Mouse (Mus musculus) midbrain, embryonic 12.5 days (tissue): ENCODE data around the gene Btrc. TPM values are rescaled to one million over a fixed set of nuclear protein-coding genes. Genes with fewer than 3 reads are reported as not detected.
"Not testable (repeated sequence)": the region's sequence is repeated elsewhere in the genome, so short reads cannot be mapped to it uniquely, and the experiment has no call there.

Experiments
- ATAC-seq: fragments of 200-750 bp; cut with Nextera tagmentation; 2 replicates; pipeline ENCODE4 v1.8.0; 2017; ENCODE audit warnings: low read depth, moderate TSS enrichment, moderate library complexity; ENCODE audit not compliant: low FRiP score
- H3K27ac ChIP-seq: fragments of 300-500 bp; sonication (generic); replicated peaks from 2 replicates; pipeline ENCODE4 v1.5.1; 2016; ENCODE audit warnings: mild to moderate bottlenecking
- H3K27me3 ChIP-seq: fragments of 300-500 bp; sonication (generic); 2 replicates; pipeline ENCODE4 v1.6.1; 2016; ENCODE audit warnings: mild to moderate bottlenecking
- H3K36me3 ChIP-seq: fragments of 300-500 bp; sonication (generic); 2 replicates; pipeline ENCODE4 v1.6.1; 2016
- H3K4me1 ChIP-seq: fragments of 300-500 bp; sonication (generic); 2 replicates; pipeline ENCODE4 v1.6.1; 2016
- H3K4me2 ChIP-seq: fragments of 300-500 bp; sonication (generic); replicated peaks from 2 replicates; pipeline ENCODE4 v1.6.1; 2016; ENCODE audit warnings: mild to moderate bottlenecking, moderate library complexity
- H3K4me3 ChIP-seq: fragments of 300-500 bp; sonication (generic); 2 replicates; pipeline ENCODE4 v1.5.1; 2016; ENCODE audit warnings: mild to moderate bottlenecking
- H3K9ac ChIP-seq: fragments of 300-500 bp; sonication (generic); replicated peaks from 2 replicates; pipeline ENCODE4 v1.6.1; 2016; ENCODE audit warnings: mild to moderate bottlenecking, moderate library complexity
- H3K9me3 ChIP-seq: fragments of 300-500 bp; sonication (generic); 2 replicates; pipeline ENCODE4 v1.6.1; 2016; ENCODE audit warnings: mild to moderate bottlenecking
- WGBS: fragments of 180-500 bp; shearing (Covaris S2); methylation state at CpG from one replicate; pipeline ENCODE4 v1.1.7; 2016; 5-methylcytosine and 5-hydroxymethylcytosine counted together
- polyA plus RNA-seq: library from polyadenylated mRNA; unstranded; fragments of >200 nt; fragmentation: Nextera tagmentation; extraction: Ambion mirVana; gene quantifications from 2 replicates; pipeline ENCODE4 v1.2.1, GENCODE M21; 2016

Btrc gene
- polyA plus RNA-seq, 1 experiment from 2014 or later = 56.5 TPM

GRCm38 (mm10) chr19:45540657-45541408 is 177.3 kb downstream of the Btrc start:
- H3K36me3 ChIP-seq = no peaks in the 10 kb centered on the region
- H3K4me3 ChIP-seq = peak overlapping the region; percentile 40
- peaks cover 96% of the 10 kb centered on the region for H3K27me3 ChIP-seq
- H3K4me1 ChIP-seq = peaks cover 27% of the 10 kb centered on the region
- ATAC-seq = no peak
- H3K9me3 ChIP-seq = no peaks in the 10 kb centered on the region
- peak overlapping the region; percentile 63 for H3K4me2 ChIP-seq
- H3K9ac ChIP-seq = peak overlapping the region; percentile 54
- no peak overlapping the region for H3K27ac ChIP-seq
- WGBS = 28% methylated on average over 8 of the region's 8 CpGs

- under 1% methylated on average over 56 of the region's 58 CpGs for WGBS
- ATAC-seq = peak; percentile 48; the same call in 1 of the 2 replicates
- H3K4me1 ChIP-seq = peaks cover 27% of the 10 kb centered on the region
- peak overlapping the region; percentile 54 for H3K9ac ChIP-seq
- no peaks in the 10 kb centered on the region for H3K9me3 ChIP-seq
- H3K27me3 ChIP-seq = peaks cover 96% of the 10 kb centered on the region
- peak overlapping the region; percentile 40 for H3K4me3 ChIP-seq
- H3K36me3 ChIP-seq = no peaks in the 10 kb centered on the region
- peak overlapping the region; percentile 63 for H3K4me2 ChIP-seq
- peak overlapping the region; percentile 15; the same call in 1 of the 2 replicates for H3K27ac ChIP-seq
Measured at GRCm38 (mm10) chr19:45541409-45542041, 178.0 kb downstream of the Btrc start.

GRCm38 (mm10) chr19:45542061-45542460 is 178.5 kb downstream of the Btrc start:
- WGBS = 13% methylated on average over 3 of the region's 3 CpGs
- peaks cover 27% of the 10 kb centered on the region for H3K4me1 ChIP-seq

GRCm38 (mm10) chr19:45544152-45544924 is 180.8 kb downstream of the Btrc start:
- H3K4me2 ChIP-seq = peak overlapping the region; percentile 57
- peak overlapping the region; percentile 34; the same call in 1 of the 2 replicates for H3K9ac ChIP-seq
- no peaks in the 10 kb centered on the region for H3K9me3 ChIP-seq
- under 1% methylated on average over 14 of the region's 26 CpGs for WGBS
- peak overlapping the region; percentile 34 for H3K4me3 ChIP-seq
- peaks cover 99% of the 10 kb centered on the region for H3K27me3 ChIP-seq
- H3K4me1 ChIP-seq = peaks cover 33% of the 10 kb centered on the region
- no peak overlapping the region for H3K27ac ChIP-seq
- no peaks in the 10 kb centered on the region for H3K36me3 ChIP-seq
- no peak for ATAC-seq

More at GRCm38 (mm10) chr19:45542061-45542460, 178.5 kb downstream of the Btrc start:
- H3K27ac ChIP-seq = peak overlapping the region; percentile 15; the same call in 1 of the 2 replicates
- H3K4me3 ChIP-seq = peak overlapping the region; percentile 40
- no peak overlapping the region for H3K9ac ChIP-seq
- H3K9me3 ChIP-seq = no peaks in the 10 kb centered on the region
- H3K27me3 ChIP-seq = peaks cover 99% of the 10 kb centered on the region
- no peaks in the 10 kb centered on the region for H3K36me3 ChIP-seq
- ATAC-seq = no peak
- H3K4me2 ChIP-seq = peak overlapping the region; percentile 63

GRCm38 (mm10) chr19:45544925-45545321 is 181.4 kb downstream of the Btrc start:
- WGBS = under 1% methylated on average over 30 of the region's 30 CpGs
- ATAC-seq = peak; percentile 79
- H3K27me3 ChIP-seq = peaks cover 99% of the 10 kb centered on the region
- H3K27ac ChIP-seq = no peak overlapping the region
- H3K36me3 ChIP-seq = no peaks in the 10 kb centered on the region
- H3K4me2 ChIP-seq = peak overlapping the region; percentile 57
- H3K9ac ChIP-seq = peak overlapping the region; percentile 34; the same call in 1 of the 2 replicates
- H3K4me3 ChIP-seq = peak overlapping the region; percentile 34
- peaks cover 36% of the 10 kb centered on the region for H3K4me1 ChIP-seq
- no peaks in the 10 kb centered on the region for H3K9me3 ChIP-seq

- peaks cover 79% of the 10 kb centered on the region for H3K27me3 ChIP-seq
- H3K9me3 ChIP-seq, H3K4me3 ChIP-seq, H3K4me2 ChIP-seq, H3K27ac ChIP-seq, H3K9ac ChIP-seq, H3K36me3 ChIP-seq, ATAC-seq: not testable (repeated sequence)
- H3K4me1 ChIP-seq = peaks cover 18% of the 10 kb centered on the region
Measured at GRCm38 (mm10) chr19:45548196-45548595, 184.7 kb downstream of the Btrc start.

- Histone ChIP-seq H3K4me1 (peaks cover 14% of the 10 kb centered on the region), H3K9ac (no peak overlapping the region), H3K4me3 (no peak overlapping the region), H3K27me3 (peaks cover 72% of the 10 kb centered on the region), H3K9me3 (no peaks in the 10 kb centered on the region), H3K4me2 (no peak overlapping the region), H3K27ac (no peak overlapping the region), H3K36me3 (peaks cover 21% of the 10 kb centered on the region)
- no peak for ATAC-seq
- 76% methylated on average over 23 of the region's 23 CpGs for WGBS
Measured at GRCm38 (mm10) chr19:45549128-45549915, 185.8 kb downstream of the Btrc start.

- Histone ChIP-seq H3K9ac (no peak overlapping the region), H3K9me3 (no peaks in the 10 kb centered on the region), H3K4me2 (no peak overlapping the region), H3K27ac (no peak overlapping the region), H3K4me1 (peaks cover 9% of the 10 kb centered on the region; the same call in 1 of the 2 replicates), H3K36me3 (peaks cover 27% of the 10 kb centered on the region), H3K27me3 (peaks cover 67% of the 10 kb centered on the region), H3K4me3 (no peak overlapping the region)
- 84% methylated on average over 4 of the region's 4 CpGs for WGBS
- ATAC-seq = no peak
Measured at GRCm38 (mm10) chr19:45549948-45550347, 186.4 kb downstream of the Btrc start.

GRCm38 (mm10) chr19:45552187-45552586 is 188.7 kb downstream of the Btrc start:
- Histone ChIP-seq H3K9me3 (no peaks in the 10 kb centered on the region), H3K27me3 (peaks cover 45% of the 10 kb centered on the region), H3K4me2 (no peak overlapping the region), H3K9ac (no peak overlapping the region), H3K36me3 (peaks cover 46% of the 10 kb centered on the region), H3K4me3 (no peak overlapping the region), H3K27ac (no peak overlapping the region), H3K4me1 (peaks cover 9% of the 10 kb centered on the region; the same call in 1 of the 2 replicates)
- 91% methylated on average over 6 of the region's 6 CpGs for WGBS
- no peak for ATAC-seq

- H3K27ac ChIP-seq = no peak overlapping the region
- peaks cover 4% of the 10 kb centered on the region; the same call in 1 of the 2 replicates for H3K4me1 ChIP-seq
- H3K9ac ChIP-seq = no peak overlapping the region
- ATAC-seq = no peak
- H3K4me2 ChIP-seq = no peak overlapping the region
- peaks cover 53% of the 10 kb centered on the region for H3K36me3 ChIP-seq
- H3K27me3 ChIP-seq = peaks cover 26% of the 10 kb centered on the region
- WGBS = 92% methylated on average over 11 of the region's 11 CpGs
- H3K4me3 ChIP-seq = no peak overlapping the region
- H3K9me3 ChIP-seq = no peaks in the 10 kb centered on the region
Measured at GRCm38 (mm10) chr19:45554136-45554535, 190.6 kb downstream of the Btrc start.
